Mouse (Mus musculus) hindbrain, embryonic 15.5 days (tissue): Measurements from ENCODE around the gene Akap13. TPM values are rescaled to one million over a fixed set of nuclear protein-coding genes. Genes with fewer than 3 reads are reported as not detected.

ENCODE experiments used
- ATAC-seq: fragments of 200-750 bp; cut with Nextera tagmentation; 2 replicates; pipeline ENCODE4 v1.8.0; 2017; ENCODE audit warnings: low read depth, moderate number of reproducible peaks, moderate TSS enrichment; ENCODE audit not compliant: low FRiP score
- H3K27ac ChIP-seq: fragments of 300-500 bp; sonication (generic); replicated peaks from 2 replicates; pipeline ENCODE4 v1.5.1; 2015; ENCODE audit warnings: mild to moderate bottlenecking, inconsistent platforms
- H3K27me3 ChIP-seq: fragments of 300-500 bp; sonication (generic); 2 replicates; pipeline ENCODE4 v1.6.1; 2015; ENCODE audit warnings: control low read depth, inconsistent platforms
- H3K36me3 ChIP-seq: fragments of 300-500 bp; sonication (generic); 2 replicates; pipeline ENCODE4 v1.6.1; 2015; ENCODE audit warnings: control low read depth, inconsistent platforms
- H3K4me1 ChIP-seq: fragments of 300-500 bp; sonication (generic); replicated peaks from 2 replicates; pipeline ENCODE4 v1.6.1; 2015; ENCODE audit warnings: control low read depth, inconsistent platforms
- H3K4me2 ChIP-seq: fragments of 300-500 bp; sonication (generic); 2 replicates; pipeline ENCODE4 v1.6.1; 2015; ENCODE audit warnings: moderate library complexity, mild to moderate bottlenecking, inconsistent platforms
- H3K4me3 ChIP-seq: fragments of 300-500 bp; sonication (generic); 2 replicates; pipeline ENCODE4 v1.5.1; 2015; ENCODE audit warnings: mild to moderate bottlenecking, inconsistent platforms
- H3K9ac ChIP-seq: fragments of 300-500 bp; sonication (generic); 2 replicates; pipeline ENCODE4 v1.6.1; 2015; ENCODE audit warnings: inconsistent platforms
- H3K9me3 ChIP-seq: fragments of 300-500 bp; sonication (generic); 2 replicates; pipeline ENCODE4 v1.6.1; 2016; ENCODE audit warnings: control low read depth, inconsistent platforms
- WGBS: fragments of 180-500 bp; shearing (Covaris S2); methylation state at CpG from one replicate; pipeline ENCODE4 v1.1.7; 2015; 5-methylcytosine and 5-hydroxymethylcytosine counted together
- polyA plus RNA-seq: library from polyadenylated mRNA; unstranded; fragments of >200 nt; fragmentation: Nextera tagmentation; extraction: Ambion mirVana; gene quantifications from 2 replicates; pipeline ENCODE4 v1.2.1, GENCODE M21; 2015

The Akap13 gene
- polyA plus RNA-seq, 1 experiment from 2014 or later: 15.3 TPM

DNA sequence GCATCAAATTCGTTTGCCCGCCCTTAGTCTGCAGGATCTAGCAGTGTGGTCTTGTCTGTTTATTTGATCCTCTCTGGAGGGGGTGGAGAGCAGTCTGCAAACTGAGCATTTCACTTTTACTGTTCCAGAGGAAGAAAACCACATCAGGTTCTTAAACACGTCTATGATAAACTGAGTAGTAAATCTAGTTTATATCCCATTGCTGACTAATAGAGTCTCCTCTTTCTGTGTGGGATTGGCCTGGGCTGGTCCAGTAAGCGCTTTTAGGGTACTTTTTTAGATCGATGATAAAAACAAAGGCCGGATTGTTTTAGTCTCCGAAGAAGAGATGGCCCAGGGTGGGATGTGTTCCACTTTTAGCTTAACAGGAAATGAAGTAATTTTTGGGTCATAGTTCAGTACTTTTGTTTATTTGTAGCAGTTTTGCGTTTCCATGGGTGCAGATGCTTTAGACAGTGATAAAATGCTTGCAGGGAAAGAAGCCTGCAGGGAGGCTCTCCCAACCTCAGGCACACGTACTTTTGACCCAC lies 119.9 kb downstream of the Akap13 start:
- ATAC-seq: no peak
- 56% methylated on average over 9 of the region's 9 CpGs for WGBS
- Histone ChIP-seq H3K27me3 (no peaks in the 10 kb centered on the region), H3K27ac (peak overlapping the region; percentile 38; the same call in 1 of the 2 replicates), H3K36me3 (no peaks in the 10 kb centered on the region), H3K9me3 (no peaks in the 10 kb centered on the region), H3K4me1 (peaks cover 4% of the 10 kb centered on the region; the same call in 1 of the 2 replicates), H3K4me3 (no peak overlapping the region), H3K4me2 (no peak overlapping the region), H3K9ac (no peak overlapping the region)

DNA sequence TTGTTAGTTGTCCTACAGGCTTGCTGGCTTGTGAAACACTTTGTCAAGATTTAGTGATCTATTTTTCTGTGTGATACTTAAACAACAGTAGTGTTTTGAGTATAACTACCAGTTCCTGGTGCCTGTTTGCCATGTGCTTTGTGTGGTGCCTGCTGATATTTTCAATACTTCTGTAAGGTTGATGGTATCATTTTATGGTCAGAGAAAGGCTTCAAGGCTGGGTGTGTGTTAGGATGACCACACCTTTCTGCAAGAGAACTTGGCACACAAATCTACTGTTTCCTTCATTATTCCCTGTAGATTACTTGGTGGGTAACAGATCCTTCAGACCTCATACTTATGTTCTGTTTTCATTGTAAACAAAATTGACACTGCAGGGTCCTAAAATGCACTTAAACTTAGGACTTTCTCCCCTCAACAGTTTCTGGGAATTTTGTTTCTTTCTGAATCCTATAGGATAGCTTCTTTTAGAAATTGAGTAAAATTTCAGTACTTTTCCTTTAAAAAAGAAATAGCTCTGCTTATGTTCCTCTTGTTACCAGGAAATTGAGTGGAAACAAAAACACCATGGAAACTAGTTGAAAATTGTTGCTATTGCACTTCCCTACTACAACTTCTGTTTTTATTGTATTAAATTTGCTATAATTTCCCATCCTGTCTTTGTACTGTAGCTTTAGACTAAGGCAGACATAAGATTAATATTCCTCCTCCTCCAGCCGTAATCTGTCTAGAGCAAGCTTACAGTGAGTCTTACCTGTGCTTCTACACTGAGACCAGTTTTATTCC lies 120.7 kb downstream of the Akap13 start:
- no peak overlapping the region for H3K4me2 ChIP-seq
- no peak for ATAC-seq
- no peak overlapping the region for H3K4me3 ChIP-seq
- no peaks in the 10 kb centered on the region for H3K36me3 ChIP-seq
- peaks cover 4% of the 10 kb centered on the region; the same call in 1 of the 2 replicates for H3K4me1 ChIP-seq
- H3K9ac ChIP-seq: no peak overlapping the region
- no peaks in the 10 kb centered on the region for H3K27me3 ChIP-seq
- WGBS: 95% methylated on average over 1 of the region's 1 CpGs
- no peak overlapping the region for H3K27ac ChIP-seq
- no peaks in the 10 kb centered on the region for H3K9me3 ChIP-seq

DNA sequence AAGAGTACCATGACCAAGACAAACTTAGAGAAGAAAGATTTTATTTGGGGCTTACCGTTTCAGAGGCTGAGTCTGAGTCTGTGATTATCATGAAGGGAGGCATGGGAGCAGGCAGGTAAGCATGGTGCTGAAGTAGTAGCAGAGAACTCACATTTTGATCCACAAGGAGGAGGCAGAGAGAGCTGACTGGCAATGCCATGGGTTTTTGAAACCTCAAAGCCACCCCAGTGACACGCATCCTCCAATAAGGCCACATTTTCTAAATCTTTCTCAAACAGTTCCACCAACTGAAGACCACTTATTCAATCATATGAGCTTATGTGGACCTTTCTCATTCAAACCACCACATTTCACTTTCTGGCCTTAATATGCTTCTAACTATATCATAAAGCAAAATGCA lies 121.5 kb downstream of the Akap13 start:
- Histone ChIP-seq H3K4me3 (no peak overlapping the region), H3K9ac (no peak overlapping the region), H3K4me1 (peaks cover 4% of the 10 kb centered on the region; the same call in 1 of the 2 replicates), H3K27me3 (no peaks in the 10 kb centered on the region), H3K36me3 (no peaks in the 10 kb centered on the region), H3K4me2 (no peak overlapping the region), H3K9me3 (no peaks in the 10 kb centered on the region), H3K27ac (no peak overlapping the region)
- WGBS: 97% methylated on average over 2 of the region's 2 CpGs
- no peak for ATAC-seq

DNA sequence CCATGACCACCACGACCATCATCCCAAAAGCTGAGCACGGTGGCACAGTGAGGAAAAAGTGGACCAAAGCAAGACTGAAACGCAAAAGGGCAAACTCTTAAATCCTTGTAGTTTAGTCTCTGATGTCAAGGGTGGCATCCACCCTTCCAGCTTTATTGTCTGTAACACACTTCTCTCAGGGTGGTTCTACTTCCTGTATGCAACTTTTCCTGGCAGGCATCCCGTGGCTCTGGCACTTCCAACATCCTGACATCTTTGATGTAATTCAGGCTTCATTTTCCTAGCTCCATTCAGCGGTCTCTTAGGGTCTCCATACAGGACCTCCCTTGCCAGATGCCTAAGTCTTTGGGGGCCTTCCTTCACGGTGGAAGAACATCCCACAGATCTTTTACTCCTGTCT lies 122.0 kb downstream of the Akap13 start:
- Histone ChIP-seq H3K27me3 (no peaks in the 10 kb centered on the region), H3K9me3 (no peaks in the 10 kb centered on the region)
- 86% methylated on average over 6 of the region's 6 CpGs for WGBS

DNA sequence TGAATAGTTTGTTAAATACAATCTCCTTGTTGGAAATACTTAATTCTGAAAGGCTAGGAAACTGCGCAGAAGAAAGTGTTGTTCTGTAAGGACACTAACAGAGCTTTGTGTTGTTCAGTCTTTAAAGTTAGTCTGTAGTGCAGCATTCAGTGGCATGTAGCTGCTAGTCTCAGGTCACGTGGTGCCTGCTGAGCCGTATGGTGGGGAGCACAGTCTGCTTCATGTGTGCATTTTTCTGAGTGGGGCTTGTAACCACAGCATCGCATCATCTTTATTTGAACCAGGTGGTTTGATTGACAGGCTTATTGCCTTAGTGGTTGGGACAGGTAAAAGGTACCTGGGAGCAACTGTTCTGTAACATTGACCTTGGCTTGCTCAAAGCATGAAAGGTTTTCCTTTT lies 123.3 kb downstream of the Akap13 start:
- Histone ChIP-seq H3K4me2 (no peak overlapping the region), H3K36me3 (no peaks in the 10 kb centered on the region), H3K27ac (no peak overlapping the region), H3K9me3 (no peaks in the 10 kb centered on the region), H3K4me3 (no peak overlapping the region), H3K9ac (no peak overlapping the region), H3K27me3 (no peaks in the 10 kb centered on the region), H3K4me1 (peaks cover 4% of the 10 kb centered on the region; the same call in 1 of the 2 replicates)
- ATAC-seq: no peak
- WGBS: 91% methylated on average over 4 of the region's 4 CpGs

More for the DNA sequence above, 122.0 kb downstream of the Akap13 start:
- Histone ChIP-seq H3K27ac (no peak overlapping the region), H3K4me2 (no peak overlapping the region), H3K4me3 (no peak overlapping the region), H3K4me1 (peaks cover 4% of the 10 kb centered on the region; the same call in 1 of the 2 replicates), H3K9ac (no peak overlapping the region), H3K36me3 (no peaks in the 10 kb centered on the region)
- ATAC-seq: no peak

DNA sequence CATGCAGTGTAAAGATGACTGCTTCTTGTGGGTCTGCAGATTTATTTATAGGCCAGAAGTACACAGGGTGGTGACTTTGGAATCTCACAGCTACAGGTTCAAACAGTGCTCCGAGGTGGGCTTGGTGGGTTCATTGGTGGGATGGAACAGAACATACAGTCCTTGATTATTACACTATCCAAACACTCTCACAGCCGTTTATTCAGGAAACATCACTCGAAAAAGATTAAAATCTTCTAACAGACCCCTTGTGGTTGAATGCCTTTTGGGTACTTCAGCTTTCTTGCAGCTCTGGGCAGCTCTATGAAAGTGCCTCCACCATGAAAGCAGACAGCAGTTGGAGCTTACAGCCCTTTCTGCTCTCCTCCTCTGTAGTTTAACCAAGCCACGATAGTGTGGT lies 126.8 kb downstream of the Akap13 start:
- no peaks in the 10 kb centered on the region for H3K4me1 ChIP-seq
- H3K4me3 ChIP-seq: no peak overlapping the region
- ATAC-seq: no peak
- no peak overlapping the region for H3K9ac ChIP-seq
- H3K9me3 ChIP-seq: no peaks in the 10 kb centered on the region
- no peaks in the 10 kb centered on the region for H3K27me3 ChIP-seq
- H3K27ac ChIP-seq: no peak overlapping the region
- no peaks in the 10 kb centered on the region for H3K36me3 ChIP-seq
- WGBS: 95% methylated on average over 4 of the region's 4 CpGs
- no peak overlapping the region for H3K4me2 ChIP-seq

DNA sequence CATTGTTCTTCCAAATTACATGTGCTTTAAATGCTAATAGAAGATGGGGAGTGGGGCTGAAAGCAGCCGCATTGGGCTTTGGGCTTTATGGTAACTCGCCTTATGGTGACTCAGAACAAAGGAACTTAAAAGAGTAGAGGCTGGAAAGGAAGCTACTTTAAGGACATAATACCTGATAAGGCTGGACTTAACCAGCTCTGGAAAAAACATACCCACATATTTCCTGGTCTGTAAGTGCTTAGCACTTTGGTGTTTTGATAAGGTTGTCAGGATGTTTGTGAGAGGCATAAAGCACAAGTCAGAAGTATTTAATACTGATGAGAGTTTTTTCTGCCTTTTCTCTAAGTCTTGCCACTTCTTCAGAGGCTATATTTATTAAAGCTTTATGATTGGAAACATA lies 128.8 kb downstream of the Akap13 start:
- no peak for ATAC-seq
- WGBS: 98% methylated on average over 2 of the region's 2 CpGs
- no peak overlapping the region for H3K9ac ChIP-seq
- H3K9me3 ChIP-seq: no peaks in the 10 kb centered on the region
- no peaks in the 10 kb centered on the region for H3K4me1 ChIP-seq
- H3K36me3 ChIP-seq: no peaks in the 10 kb centered on the region
- no peak overlapping the region for H3K4me2 ChIP-seq
- no peaks in the 10 kb centered on the region for H3K27me3 ChIP-seq
- no peak overlapping the region for H3K4me3 ChIP-seq
- no peak overlapping the region for H3K27ac ChIP-seq

DNA sequence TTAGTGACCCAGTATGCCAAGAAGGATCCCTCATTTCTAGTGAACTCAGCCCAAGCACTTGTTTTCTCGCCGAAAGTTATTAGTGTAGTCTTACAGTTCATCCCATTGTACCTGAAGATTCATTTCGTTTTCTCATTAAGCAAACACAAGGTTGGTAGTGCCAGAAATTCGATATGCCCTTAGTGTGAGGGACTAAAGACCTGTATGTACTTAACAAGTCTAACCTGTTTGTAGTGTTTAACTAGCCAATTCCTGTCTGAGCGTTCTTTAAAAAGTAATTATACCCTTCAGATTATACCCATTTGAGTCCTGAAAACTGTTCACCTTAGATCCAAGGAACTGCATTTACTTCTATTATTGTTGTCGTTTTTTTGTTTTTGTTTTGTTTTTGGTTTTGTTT lies 130.1 kb downstream of the Akap13 start:
- no peaks in the 10 kb centered on the region for H3K27me3 ChIP-seq
- no peaks in the 10 kb centered on the region for H3K36me3 ChIP-seq
- no peak overlapping the region for H3K9ac ChIP-seq
- H3K4me2 ChIP-seq: no peak overlapping the region
- no peaks in the 10 kb centered on the region for H3K4me1 ChIP-seq
- 93% methylated on average over 6 of the region's 6 CpGs for WGBS
- no peak overlapping the region for H3K27ac ChIP-seq
- no peak for ATAC-seq
- no peaks in the 10 kb centered on the region for H3K9me3 ChIP-seq
- H3K4me3 ChIP-seq: no peak overlapping the region

DNA sequence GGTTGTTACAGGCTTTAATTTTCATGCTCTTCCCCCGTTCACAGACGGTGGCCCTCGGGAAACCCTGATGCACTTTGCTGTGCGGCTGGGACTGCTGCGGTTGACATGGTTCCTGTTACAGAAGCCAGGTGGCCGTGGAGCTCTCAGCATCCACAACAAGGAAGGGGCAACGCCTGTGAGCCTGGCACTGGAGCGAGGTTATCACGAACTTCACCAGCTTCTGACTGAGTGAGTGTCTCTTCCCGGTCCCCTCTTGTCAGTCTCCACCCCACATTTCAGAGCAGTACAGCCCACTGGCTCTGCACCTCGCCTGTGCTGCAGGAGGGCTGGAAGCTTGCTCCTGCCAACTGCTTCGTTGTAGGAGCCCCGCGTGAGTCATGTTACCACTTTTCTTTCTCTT lies 130.8 kb downstream of the Akap13 start:
- H3K27ac ChIP-seq: 0 out of 2 replicates have a peak overlapping the region, but pooled peaks have one; percentile 8
- H3K36me3 ChIP-seq: no peaks in the 10 kb centered on the region
- no peaks in the 10 kb centered on the region for H3K9me3 ChIP-seq
- no peak overlapping the region for H3K4me2 ChIP-seq
- no peak overlapping the region for H3K9ac ChIP-seq
- H3K27me3 ChIP-seq: no peaks in the 10 kb centered on the region
- no peak for ATAC-seq
- H3K4me1 ChIP-seq: no peaks in the 10 kb centered on the region
- no peak overlapping the region for H3K4me3 ChIP-seq
- 77% methylated on average over 14 of the region's 14 CpGs for WGBS

DNA sequence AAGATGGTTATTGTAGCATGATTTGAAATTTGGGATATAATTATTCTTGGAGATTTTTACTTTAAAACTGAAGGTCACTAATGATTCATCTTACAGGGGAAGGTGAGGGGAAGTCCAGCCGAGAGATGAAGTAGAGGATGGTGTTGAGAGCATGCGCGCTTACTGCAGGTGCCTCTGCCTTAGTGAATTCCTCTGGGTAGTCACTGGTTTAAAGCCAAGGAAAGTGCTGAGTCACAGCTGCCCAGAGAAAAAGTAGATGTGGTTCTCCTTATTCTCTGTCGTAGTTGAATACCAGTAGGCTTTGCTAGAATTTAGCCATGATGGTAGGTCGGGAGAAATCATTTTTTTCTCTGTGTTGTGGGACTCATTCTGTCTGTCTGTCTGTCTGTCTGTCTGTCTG lies 132.4 kb downstream of the Akap13 start:
- no peak overlapping the region for H3K4me3 ChIP-seq
- no peaks in the 10 kb centered on the region for H3K4me1 ChIP-seq
- no peak overlapping the region for H3K27ac ChIP-seq
- no peaks in the 10 kb centered on the region for H3K27me3 ChIP-seq
- ATAC-seq: no peak
- H3K36me3 ChIP-seq: no peaks in the 10 kb centered on the region
- no peak overlapping the region for H3K4me2 ChIP-seq
- no peak overlapping the region for H3K9ac ChIP-seq
- H3K9me3 ChIP-seq: no peaks in the 10 kb centered on the region
- 93% methylated on average over 5 of the region's 5 CpGs for WGBS

DNA sequence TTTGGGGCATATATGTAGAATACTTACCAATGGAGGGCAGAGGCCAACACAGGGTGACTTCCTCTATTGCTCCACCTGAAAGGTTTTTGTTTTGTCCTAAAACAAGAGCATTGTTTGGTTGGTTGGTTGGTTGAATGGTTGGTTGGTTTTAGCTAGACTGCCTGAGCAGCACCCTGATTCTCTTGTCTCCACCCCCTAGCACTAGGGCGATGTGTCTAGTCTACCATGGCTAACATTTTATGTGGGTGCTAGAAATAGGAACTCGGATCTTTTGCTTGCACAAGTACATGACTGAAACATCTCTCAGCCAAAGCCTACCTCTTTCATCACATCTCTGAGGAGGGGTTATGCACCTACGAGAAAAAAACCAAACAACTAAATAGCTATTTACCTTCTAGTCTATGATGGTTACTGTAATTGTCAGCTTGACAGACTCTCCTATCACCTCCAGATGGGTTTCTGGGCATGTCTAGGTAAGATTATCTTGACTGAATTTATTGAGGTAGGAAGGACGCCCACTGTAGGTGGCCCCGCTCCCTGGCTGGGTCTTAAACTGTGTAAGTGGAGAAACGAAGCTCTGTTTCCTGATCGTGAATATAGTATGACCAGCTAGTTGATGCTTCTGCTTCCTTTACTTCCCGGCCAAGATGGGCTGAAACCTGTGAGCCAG lies 134.1 kb downstream of the Akap13 start:
- Histone ChIP-seq H3K27ac (no peak overlapping the region), H3K4me2 (no peak overlapping the region), H3K36me3 (no peaks in the 10 kb centered on the region), H3K27me3 (no peaks in the 10 kb centered on the region), H3K4me1 (no peaks in the 10 kb centered on the region), H3K9ac (no peak overlapping the region), H3K4me3 (no peak overlapping the region), H3K9me3 (no peaks in the 10 kb centered on the region)
- ATAC-seq: no peak
- WGBS: 95% methylated on average over 8 of the region's 8 CpGs

DNA sequence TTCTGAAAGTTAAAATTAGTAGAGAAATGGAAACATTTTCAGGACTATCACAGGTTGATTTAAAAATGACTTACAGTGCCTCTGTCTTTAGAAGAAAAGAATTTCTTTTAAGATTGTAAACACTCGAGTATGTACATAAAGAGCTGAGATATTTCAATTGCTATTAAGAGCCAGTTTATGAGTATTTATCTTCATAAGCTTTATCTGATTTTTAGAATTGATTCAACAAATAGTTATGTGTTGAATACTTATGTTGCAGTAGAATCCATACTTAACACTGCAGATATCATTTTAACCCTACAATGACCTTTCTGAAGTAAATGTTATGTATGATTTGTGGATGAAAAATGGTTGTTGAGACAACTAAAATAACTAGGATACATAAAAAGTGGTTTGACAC lies 136.6 kb downstream of the Akap13 start:
- no peak overlapping the region for H3K4me3 ChIP-seq
- H3K4me1 ChIP-seq: no peaks in the 10 kb centered on the region
- ATAC-seq: no peak
- no peaks in the 10 kb centered on the region for H3K27me3 ChIP-seq
- H3K36me3 ChIP-seq: no peaks in the 10 kb centered on the region
- no peak overlapping the region for H3K27ac ChIP-seq
- no peak overlapping the region for H3K9ac ChIP-seq
- H3K9me3 ChIP-seq: no peaks in the 10 kb centered on the region
- no peak overlapping the region for H3K4me2 ChIP-seq
- 92% methylated on average over 1 of the region's 1 CpGs for WGBS
